Mouse (Mus musculus) neural tube, embryonic 13.5 days (tissue): ENCODE results near the gene Nudt8. TPM values are rescaled to one million over a fixed set of nuclear protein-coding genes. Genes with fewer than 3 reads are reported as not detected.
A peak's percentile ranks its signal among the peaks of the same experiment; 100 is the strongest.
"Not testable (repeated sequence)": the region's sequence is repeated elsewhere in the genome, so short reads cannot be mapped to it uniquely, and the experiment has no call there.

Experiments
- ATAC-seq: fragments of 200-750 bp; cut with Nextera tagmentation; 2 replicates; pipeline ENCODE4 v1.8.0; 2017; ENCODE audit warnings: low read depth, mild to moderate bottlenecking, moderate TSS enrichment, moderate library complexity
- H3K27ac ChIP-seq: fragments of 300-500 bp; sonication (generic); replicated peaks from 2 replicates; pipeline ENCODE4 v1.5.1; 2015; ENCODE audit warnings: moderate library complexity, mild to moderate bottlenecking, inconsistent platforms
- H3K27me3 ChIP-seq: fragments of 300-500 bp; sonication (generic); 2 replicates; pipeline ENCODE4 v1.6.1; 2015; ENCODE audit warnings: mild to moderate bottlenecking, inconsistent platforms
- H3K36me3 ChIP-seq: fragments of 300-500 bp; sonication (generic); 2 replicates; pipeline ENCODE4 v1.6.1; 2015; ENCODE audit warnings: mild to moderate bottlenecking, inconsistent platforms
- H3K4me1 ChIP-seq: fragments of 300-500 bp; sonication (generic); replicated peaks from 2 replicates; pipeline ENCODE4 v1.6.1; 2015; ENCODE audit warnings: inconsistent platforms
- H3K4me2 ChIP-seq: fragments of 300-500 bp; sonication (generic); 2 replicates; pipeline ENCODE4 v1.6.1; 2015; ENCODE audit warnings: inconsistent platforms, mild to moderate bottlenecking, moderate library complexity
- H3K4me3 ChIP-seq: fragments of 300-500 bp; sonication (generic); 2 replicates; pipeline ENCODE4 v1.5.1; 2015; ENCODE audit warnings: mild to moderate bottlenecking, inconsistent platforms
- H3K9ac ChIP-seq: fragments of 300-500 bp; sonication (generic); 2 replicates; pipeline ENCODE4 v1.6.1; 2015; ENCODE audit warnings: moderate library complexity, mild to moderate bottlenecking, inconsistent platforms
- H3K9me3 ChIP-seq: fragments of 300-500 bp; sonication (generic); 2 replicates; pipeline ENCODE4 v1.6.1; 2016; ENCODE audit warnings: inconsistent platforms
- WGBS: fragments of 180-500 bp; shearing (Covaris S2); methylation state at CpG from one replicate; pipeline ENCODE4 v1.1.7; 2015; 5-methylcytosine and 5-hydroxymethylcytosine counted together
- polyA plus RNA-seq: library from polyadenylated mRNA; unstranded; fragments of >200 nt; fragmentation: Nextera tagmentation; extraction: Ambion mirVana; gene quantifications from 2 replicates; pipeline ENCODE4 v1.2.1, GENCODE M21; 2015

Nudt8 gene
- polyA plus RNA-seq, 1 experiment from 2014 or later, result 22.5 TPM

- H3K27ac ChIP-seq, H3K9me3 ChIP-seq, H3K4me2 ChIP-seq, ATAC-seq, H3K27me3 ChIP-seq, H3K36me3 ChIP-seq, H3K4me3 ChIP-seq, H3K4me1 ChIP-seq, H3K9ac ChIP-seq: not testable (repeated sequence)
- WGBS, result 91% methylated on average over 5 of the region's 5 CpGs
These were observed 43.7 kb downstream of the Nudt8 start for GRCm38 (mm10) chr19:4044109-4044508.

GRCm38 (mm10) chr19:4045966-4046865 is 45.8 kb downstream of the Nudt8 start, which contains the start of gene Gstp2:
Gstp2 (minus strand) TSS chr19:4046023.
- Histone ChIP-seq H3K4me2 (peak within 1 kb of the TSS; percentile 13; the same call in 1 of the 2 replicates), H3K36me3 (no peaks in the 10 kb centered on the region), H3K4me3 (no peak within 1 kb of the TSS), H3K9ac (no peak within 1 kb of the TSS), H3K27me3 (no peaks in the 10 kb centered on the region), H3K9me3 (no peaks in the 10 kb centered on the region), H3K27ac (no peak within 1 kb of the TSS), H3K4me1 (peaks cover 6% of the 10 kb centered on the region; the same call in 1 of the 2 replicates)
- WGBS, result 62% methylated on average over 16 of the region's 16 CpGs
- no peak for ATAC-seq

- no peaks in the 10 kb centered on the region for H3K36me3 ChIP-seq
- H3K27me3 ChIP-seq, result no peaks in the 10 kb centered on the region
- H3K4me2 ChIP-seq, result no peak overlapping the region
- H3K9ac ChIP-seq, result no peak overlapping the region
- H3K27ac ChIP-seq, result no peak overlapping the region
- H3K4me1 ChIP-seq, result peaks cover 6% of the 10 kb centered on the region; the same call in 1 of the 2 replicates
- H3K9me3 ChIP-seq, result no peaks in the 10 kb centered on the region
- ATAC-seq, result no peak
- WGBS, result 88% methylated on average over 8 of the region's 8 CpGs
- H3K4me3 ChIP-seq, result no peak overlapping the region
These were observed 46.5 kb downstream of the Nudt8 start for GRCm38 (mm10) chr19:4046866-4047254.

GRCm38 (mm10) chr19:4047859-4048258 is 47.5 kb downstream of the Nudt8 start:
- H3K36me3 ChIP-seq, result no peaks in the 10 kb centered on the region
- no peak overlapping the region for H3K4me2 ChIP-seq
- no peak overlapping the region for H3K4me3 ChIP-seq
- peaks cover 6% of the 10 kb centered on the region; the same call in 1 of the 2 replicates for H3K4me1 ChIP-seq
- no peak overlapping the region for H3K27ac ChIP-seq
- no peaks in the 10 kb centered on the region for H3K27me3 ChIP-seq
- 18% methylated on average over 4 of the region's 4 CpGs for WGBS
- H3K9ac ChIP-seq, result no peak overlapping the region
- H3K9me3 ChIP-seq, result no peaks in the 10 kb centered on the region
- no peak for ATAC-seq

- 85% methylated on average over 5 of the region's 5 CpGs for WGBS
- not testable (repeated sequence) for H3K36me3 ChIP-seq, H3K4me2 ChIP-seq, H3K4me3 ChIP-seq, H3K9me3 ChIP-seq, H3K27ac ChIP-seq, H3K27me3 ChIP-seq, H3K9ac ChIP-seq, ATAC-seq, H3K4me1 ChIP-seq
These were observed 48.7 kb downstream of the Nudt8 start for GRCm38 (mm10) chr19:4049069-4049468.

GRCm38 (mm10) chr19:4051016-4051415 is 50.6 kb downstream of the Nudt8 start:
- H3K9ac ChIP-seq, result no peak overlapping the region
- no peak overlapping the region for H3K4me3 ChIP-seq
- no peaks in the 10 kb centered on the region for H3K36me3 ChIP-seq
- peaks cover 4% of the 10 kb centered on the region; the same call in 1 of the 2 replicates for H3K4me1 ChIP-seq
- no peak overlapping the region for H3K4me2 ChIP-seq
- H3K27ac ChIP-seq, result no peak overlapping the region
- no peak for ATAC-seq
- WGBS, result 92% methylated on average over 5 of the region's 5 CpGs
- H3K9me3 ChIP-seq, result no peaks in the 10 kb centered on the region
- no peaks in the 10 kb centered on the region for H3K27me3 ChIP-seq

Other genes with a start within 250 kb of the Nudt8 start
- gene Kmt5b, start 233.2 kb upstream of the Nudt8 start, polyA plus RNA-seq, result 43.7 and 45.7 TPM in 2 replicates
- 51.5 and 54.6 TPM in 2 replicates for gene Chka, start 148.8 kb upstream of the Nudt8 start, polyA plus RNA-seq
- gene Tcirg1, start 93.4 kb upstream of the Nudt8 start, polyA plus RNA-seq, result 18.4 and 18.9 TPM in 2 replicates
- 286 and 302 TPM in 2 replicates for gene Ndufs8, start 87.8 kb upstream of the Nudt8 start, polyA plus RNA-seq
- 1.9 and 2.2 TPM in 2 replicates for gene Aldh3b1, start 70.8 kb upstream of the Nudt8 start, polyA plus RNA-seq
- gene Unc93b1, start 65.4 kb upstream of the Nudt8 start, polyA plus RNA-seq, result 11.8 and 13.5 TPM in 2 replicates
- not detected in 2 replicates for gene Aldh3b3, start 41.9 kb upstream of the Nudt8 start, polyA plus RNA-seq
- gene Aldh3b2, start 28.3 kb upstream of the Nudt8 start, polyA plus RNA-seq, result 0.14 and 0.32 TPM in 2 replicates
- 2.3 and 3.9 TPM in 2 replicates for gene Acy3, start 14.0 kb upstream of the Nudt8 start, polyA plus RNA-seq
- gene Tbx10, start 7.8 kb upstream of the Nudt8 start, polyA plus RNA-seq, result not detected in 2 replicates
- gene Gm49405, start within 50 bp of the Nudt8 start, polyA plus RNA-seq, result 4.7 and 6.0 TPM in 2 replicates
- 6.0 and 7.1 TPM in 2 replicates for gene Doc2g, start 2.7 kb downstream of the Nudt8 start, polyA plus RNA-seq
- 217 and 222 TPM in 2 replicates for gene Ndufv1, start 12.2 kb downstream of the Nudt8 start, polyA plus RNA-seq
- 383 and 433 TPM in 2 replicates for gene Gstp1, start 37.4 kb downstream of the Nudt8 start, polyA plus RNA-seq
- 1.5 and 1.7 TPM in 2 replicates for gene Gstp2, start 45.4 kb downstream of the Nudt8 start, polyA plus RNA-seq
- gene Gstp3, start 59.0 kb downstream of the Nudt8 start, polyA plus RNA-seq, result not detected in 2 replicates
- gene Cabp2, start 81.0 kb downstream of the Nudt8 start, polyA plus RNA-seq, result not detected in 2 replicates
- 82.6 and 86.4 TPM in 2 replicates for gene Cdk2ap2, start 96.6 kb downstream of the Nudt8 start, polyA plus RNA-seq
- gene Pitpnm1, start 99.4 kb downstream of the Nudt8 start, polyA plus RNA-seq, result 37.0 and 37.8 TPM in 2 replicates
- 92.4 and 94.0 TPM in 2 replicates for gene Aip, start 125.3 kb downstream of the Nudt8 start, polyA plus RNA-seq
- not detected in 2 replicates for gene Gpr152, start 139.2 kb downstream of the Nudt8 start, polyA plus RNA-seq
- 0.14 TPM in 2 replicates for gene Cabp4, start 143.5 kb downstream of the Nudt8 start, polyA plus RNA-seq
- 119 and 120 TPM in 2 replicates for gene Coro1b, start 148.0 kb downstream of the Nudt8 start, polyA plus RNA-seq
- 0.54 and 1.2 TPM in 2 replicates for gene Ptprcap, start 153.0 kb downstream of the Nudt8 start, polyA plus RNA-seq
- gene Rps6kb2, start 162.8 kb downstream of the Nudt8 start, polyA plus RNA-seq, result 62.7 and 63.6 TPM in 2 replicates
- 5.1 and 6.6 TPM in 2 replicates for gene Carns1, start 174.9 kb downstream of the Nudt8 start, polyA plus RNA-seq
- 0.80 and 0.88 TPM in 2 replicates for gene Tbc1d10c, start 190.7 kb downstream of the Nudt8 start, polyA plus RNA-seq
- gene Ppp1ca, start 191.5 kb downstream of the Nudt8 start, polyA plus RNA-seq, result 683 and 709 TPM in 2 replicates
- 23.5 and 24.9 TPM in 2 replicates for gene Rad9a, start 201.1 kb downstream of the Nudt8 start, polyA plus RNA-seq
- gene Clcf1, start 213.7 kb downstream of the Nudt8 start, polyA plus RNA-seq, result 0.67 and 0.79 TPM in 2 replicates
- not detected in 2 replicates for gene AC109138.7, start 213.8 kb downstream of the Nudt8 start, polyA plus RNA-seq
- gene Pold4, start 231.3 kb downstream of the Nudt8 start, polyA plus RNA-seq, result 21.0 and 22.1 TPM in 2 replicates